Mouse (Mus musculus) bone marrow, adult 2 months (tissue): ENCODE data around the gene Gnptab.

ENCODE experiments used
- CTCF ChIP-seq: fragments of 200-500 bp; IDR thresholded peaks from 2 replicates; pipeline ENCODE4 v1.5.1; 2011; ENCODE audit warnings: low read length, control low read depth; ENCODE audit not compliant: control insufficient read depth, insufficient read depth
- POLR2A ChIP-seq: fragments of 200-500 bp; IDR thresholded peaks from 2 replicates; pipeline ENCODE4 v1.6.1; 2011; ENCODE audit warnings: low read depth, mild to moderate bottlenecking, control low read depth, low read length, borderline replicate concordance; ENCODE audit not compliant: control insufficient read depth

DNA sequence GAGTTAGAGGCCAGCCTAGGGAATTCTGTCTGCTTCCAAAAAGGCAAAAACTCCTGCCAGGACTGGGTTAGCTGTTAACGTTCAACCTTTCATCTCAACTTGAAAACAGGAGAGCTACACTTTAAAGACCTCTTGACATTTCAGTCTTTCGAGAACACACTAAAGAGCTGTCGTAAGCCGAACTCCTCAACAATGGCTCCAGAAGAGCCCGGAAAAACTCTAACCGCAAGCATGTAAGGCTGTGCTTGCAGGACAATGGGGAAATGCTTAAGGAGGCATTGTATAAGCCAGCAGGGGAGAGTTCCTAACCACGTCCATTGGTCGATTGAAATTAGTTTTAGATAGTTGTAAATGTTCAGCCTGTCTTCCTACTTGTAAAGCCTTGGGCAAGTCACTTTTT, 29.1 kb upstream of the Gnptab start:
- TF ChIP-seq CTCF (no peak), POLR2A (no peak)
